Mouse (Mus musculus) liver, embryonic 15.5 days (tissue): ENCODE data around the gene Lamp2. TPM values are rescaled to one million over a fixed set of nuclear protein-coding genes. Genes with fewer than 3 reads are reported as not detected.

Experiments used
- ATAC-seq: fragments of 200-750 bp; cut with Nextera tagmentation; 2 replicates; pipeline ENCODE4 v1.8.0; 2017; ENCODE audit warnings: moderate number of reproducible peaks, mild to moderate bottlenecking, moderate library complexity; ENCODE audit not compliant: insufficient read depth
- H3K27ac ChIP-seq: fragments of 300-500 bp; sonication (generic); replicated peaks from 2 replicates; pipeline ENCODE4 v1.5.1; 2015; ENCODE audit warnings: mild to moderate bottlenecking, inconsistent platforms
- H3K27me3 ChIP-seq: fragments of 300-500 bp; sonication (generic); 2 replicates; pipeline ENCODE4 v1.6.1; 2015; ENCODE audit warnings: mild to moderate bottlenecking, inconsistent platforms
- H3K36me3 ChIP-seq: fragments of 300-500 bp; sonication (generic); replicated peaks from 2 replicates; pipeline ENCODE4 v1.6.1; 2015; ENCODE audit warnings: moderate library complexity, mild to moderate bottlenecking, inconsistent platforms
- H3K4me1 ChIP-seq: fragments of 300-500 bp; sonication (generic); replicated peaks from 2 replicates; pipeline ENCODE4 v1.6.1; 2015; ENCODE audit warnings: inconsistent platforms
- H3K4me2 ChIP-seq: fragments of 300-500 bp; sonication (generic); 2 replicates; pipeline ENCODE4 v1.6.1; 2015; ENCODE audit warnings: moderate library complexity, mild to moderate bottlenecking, inconsistent platforms
- H3K4me3 ChIP-seq: fragments of 300-500 bp; sonication (generic); replicated peaks from 2 replicates; pipeline ENCODE4 v1.5.1; 2015; ENCODE audit warnings: mild to moderate bottlenecking, inconsistent platforms
- H3K9ac ChIP-seq: fragments of 300-500 bp; sonication (generic); 2 replicates; pipeline ENCODE4 v1.6.1; 2015; ENCODE audit warnings: moderate library complexity, mild to moderate bottlenecking, inconsistent platforms
- H3K9me3 ChIP-seq: fragments of 300-500 bp; sonication (generic); replicated peaks from 2 replicates; pipeline ENCODE4 v1.6.1; 2016; ENCODE audit warnings: inconsistent platforms
- WGBS: fragments of 180-500 bp; shearing (Covaris S2); methylation state at CpG from one replicate; pipeline ENCODE4 v1.1.7; 2015; ENCODE audit warnings: mixed read lengths; ENCODE audit not compliant: insufficient replicate concordance; 5-methylcytosine and 5-hydroxymethylcytosine counted together
- polyA plus RNA-seq: library from polyadenylated mRNA; unstranded; fragments of >200 nt; fragmentation: Nextera tagmentation; extraction: Ambion mirVana; gene quantifications from 2 replicates; pipeline ENCODE4 v1.2.1, GENCODE M21; 2015

The Lamp2 gene
- polyA plus RNA-seq, 1 experiment from 2014 or later: 76.8 TPM

- Histone ChIP-seq H3K4me1 (peaks cover 2% of the 10 kb centered on the region; the same call in 1 of the 2 replicates), H3K27me3 (no peaks in the 10 kb centered on the region), H3K9me3 (no peaks in the 10 kb centered on the region), H3K9ac (no peak overlapping the region), H3K27ac (no peak overlapping the region), H3K36me3 (no peaks in the 10 kb centered on the region), H3K4me3 (no peak overlapping the region), H3K4me2 (no peak overlapping the region)
- ATAC-seq: no peak
- WGBS: 66% methylated on average over 8 of the region's 8 CpGs
These were observed 2.8 kb upstream of the Lamp2 start for GRCm38 (mm10) chrX:38459076-38459475.

GRCm38 (mm10) chrX:38456635-38457006 is 367 bp upstream of the Lamp2 start:
- Histone ChIP-seq H3K9ac (no peak overlapping the region), H3K27me3 (no peaks in the 10 kb centered on the region), H3K27ac (no peak overlapping the region), H3K4me1 (peaks cover 2% of the 10 kb centered on the region; the same call in 1 of the 2 replicates), H3K9me3 (no peaks in the 10 kb centered on the region), H3K4me3 (peak overlapping the region; percentile 67), H3K4me2 (peak overlapping the region; percentile 75; the same call in 1 of the 2 replicates), H3K36me3 (peaks cover 3% of the 10 kb centered on the region; the same call in 1 of the 2 replicates)
- WGBS: 14% methylated on average over 3 of the region's 3 CpGs
- ATAC-seq: no peak

DNA sequence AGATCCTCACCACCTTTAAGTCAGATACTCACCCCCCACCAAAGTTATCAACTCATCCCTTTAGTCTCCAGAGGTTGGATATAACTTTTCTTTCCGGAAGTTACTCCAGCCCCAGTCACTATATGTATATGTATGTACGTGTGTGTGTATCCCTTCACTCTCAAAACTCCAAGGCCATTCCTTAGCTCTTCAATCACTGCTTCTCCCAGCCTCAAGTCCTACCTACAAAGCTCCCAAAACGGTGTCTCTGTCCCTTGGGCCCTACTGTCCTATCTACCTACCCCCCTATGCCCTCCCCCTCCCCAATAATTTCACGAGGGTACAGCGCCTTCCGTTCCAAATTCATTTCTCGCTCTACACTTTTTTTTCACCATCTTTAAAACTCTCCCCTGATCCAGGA is 780 bp downstream of the Lamp2 start:
- peaks cover 11% of the 10 kb centered on the region; the same call in 1 of the 2 replicates for H3K36me3 ChIP-seq
- peak overlapping the region; percentile 75 for H3K4me2 ChIP-seq
- 0 out of 2 replicates have a peak, but pooled peaks cover 2% of the 10 kb centered on the region for H3K4me1 ChIP-seq
- ATAC-seq: no peak
- 12% methylated on average over 7 of the region's 7 CpGs for WGBS
- peak overlapping the region; percentile 69; the same call in 1 of the 2 replicates for H3K27ac ChIP-seq
- H3K27me3 ChIP-seq: no peaks in the 10 kb centered on the region
- peak overlapping the region; percentile 69 for H3K9ac ChIP-seq
- peak overlapping the region; percentile 67 for H3K4me3 ChIP-seq
- no peaks in the 10 kb centered on the region for H3K9me3 ChIP-seq

- Histone ChIP-seq H3K27me3 (no peaks in the 10 kb centered on the region), H3K4me1 (0 out of 2 replicates have a peak, but pooled peaks cover 2% of the 10 kb centered on the region), H3K4me2 (peak overlapping the region; percentile 75), H3K9ac (no peak overlapping the region), H3K9me3 (no peaks in the 10 kb centered on the region), H3K4me3 (peak overlapping the region; percentile 67), H3K27ac (no peak overlapping the region), H3K36me3 (peaks cover 14% of the 10 kb centered on the region; the same call in 1 of the 2 replicates)
- 26% methylated on average over 2 of the region's 2 CpGs for WGBS
- ATAC-seq: no peak
These were observed 1.4 kb downstream of the Lamp2 start for GRCm38 (mm10) chrX:38454900-38455299.

- Histone ChIP-seq H3K27ac (no peak overlapping the region), H3K27me3 (no peaks in the 10 kb centered on the region), H3K4me2 (no peak overlapping the region), H3K4me3 (no peak overlapping the region), H3K9me3 (no peaks in the 10 kb centered on the region), H3K36me3 (peaks cover 22% of the 10 kb centered on the region; the same call in 1 of the 2 replicates), H3K4me1 (0 out of 2 replicates have a peak, but pooled peaks cover 2% of the 10 kb centered on the region), H3K9ac (no peak overlapping the region)
- ATAC-seq: no peak
- 74% methylated on average over 5 of the region's 5 CpGs for WGBS
These were observed 2.3 kb downstream of the Lamp2 start for GRCm38 (mm10) chrX:38453924-38454323.

DNA sequence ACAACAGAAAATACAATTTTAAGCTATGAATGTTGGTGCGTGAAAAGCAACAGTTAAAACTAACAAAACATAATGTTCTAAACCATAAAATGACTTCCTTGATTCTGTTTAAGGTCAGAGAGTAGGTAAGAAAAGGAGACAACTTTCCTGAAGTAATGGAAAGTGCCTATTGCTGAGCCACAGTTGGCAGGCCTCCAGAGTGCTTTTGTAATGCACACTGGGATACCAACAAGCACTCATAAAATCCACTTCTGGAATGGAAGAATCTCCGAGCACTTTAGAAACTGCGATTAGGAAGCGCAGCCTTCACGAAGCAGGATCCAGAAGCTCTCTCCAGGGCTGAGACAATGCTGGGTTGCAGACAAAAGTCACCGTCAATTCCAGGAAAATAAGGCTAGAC is 5.8 kb downstream of the Lamp2 start:
- Histone ChIP-seq H3K9ac (no peak overlapping the region), H3K36me3 (peaks cover 22% of the 10 kb centered on the region; the same call in 1 of the 2 replicates), H3K9me3 (no peaks in the 10 kb centered on the region), H3K4me1 (0 out of 2 replicates have a peak, but pooled peaks cover 2% of the 10 kb centered on the region), H3K4me2 (no peak overlapping the region), H3K27ac (no peak overlapping the region), H3K27me3 (no peaks in the 10 kb centered on the region), H3K4me3 (no peak overlapping the region)
- 71% methylated on average over 6 of the region's 6 CpGs for WGBS
- ATAC-seq: no peak

- Histone ChIP-seq H3K4me3 (no peak overlapping the region), H3K9me3 (no peaks in the 10 kb centered on the region), H3K4me1 (no peaks in the 10 kb centered on the region), H3K36me3 (peaks cover 10% of the 10 kb centered on the region; the same call in 1 of the 2 replicates), H3K4me2 (no peak overlapping the region), H3K9ac (no peak overlapping the region), H3K27ac (no peak overlapping the region), H3K27me3 (no peaks in the 10 kb centered on the region)
- 50% methylated on average over 1 of the region's 1 CpGs for WGBS
- no peak for ATAC-seq
These were observed 10.5 kb downstream of the Lamp2 start for GRCm38 (mm10) chrX:38445705-38446104.

DNA sequence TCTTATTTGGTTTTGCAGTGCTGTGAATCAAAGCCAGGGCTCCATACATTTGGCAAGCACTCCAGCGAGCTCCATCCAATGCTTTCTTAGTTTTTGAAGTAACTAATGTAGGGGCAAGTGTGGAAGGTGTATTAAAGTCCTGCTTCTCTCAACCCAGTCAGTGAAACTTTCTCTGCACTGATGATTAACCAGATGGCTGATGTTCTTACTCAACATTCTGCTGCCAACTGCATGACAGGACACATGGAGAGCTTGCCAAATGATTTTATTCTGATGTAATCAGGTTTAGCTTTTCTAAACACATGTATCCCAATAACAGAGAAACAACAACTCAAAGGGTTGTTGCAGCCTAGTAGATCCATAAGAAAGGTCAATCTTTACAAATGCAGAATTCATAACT is 13.8 kb downstream of the Lamp2 start:
- no peak overlapping the region for H3K27ac ChIP-seq
- WGBS: 61% methylated on average over 1 of the region's 1 CpGs
- no peaks in the 10 kb centered on the region for H3K9me3 ChIP-seq
- H3K27me3 ChIP-seq: no peaks in the 10 kb centered on the region
- no peaks in the 10 kb centered on the region for H3K36me3 ChIP-seq
- no peak overlapping the region for H3K4me3 ChIP-seq
- no peak overlapping the region for H3K4me2 ChIP-seq
- H3K9ac ChIP-seq: no peak overlapping the region
- no peak for ATAC-seq
- H3K4me1 ChIP-seq: no peaks in the 10 kb centered on the region

GRCm38 (mm10) chrX:38439629-38440028 is 16.6 kb downstream of the Lamp2 start:
- Histone ChIP-seq H3K36me3 (0 out of 2 replicates have a peak, but pooled peaks cover 3% of the 10 kb centered on the region), H3K4me3 (no peak overlapping the region), H3K27ac (no peak overlapping the region), H3K9ac (no peak overlapping the region), H3K27me3 (no peaks in the 10 kb centered on the region), H3K4me1 (no peaks in the 10 kb centered on the region), H3K4me2 (no peak overlapping the region), H3K9me3 (no peaks in the 10 kb centered on the region)
- ATAC-seq: no peak
- 20% methylated on average over 2 of the region's 2 CpGs for WGBS

DNA sequence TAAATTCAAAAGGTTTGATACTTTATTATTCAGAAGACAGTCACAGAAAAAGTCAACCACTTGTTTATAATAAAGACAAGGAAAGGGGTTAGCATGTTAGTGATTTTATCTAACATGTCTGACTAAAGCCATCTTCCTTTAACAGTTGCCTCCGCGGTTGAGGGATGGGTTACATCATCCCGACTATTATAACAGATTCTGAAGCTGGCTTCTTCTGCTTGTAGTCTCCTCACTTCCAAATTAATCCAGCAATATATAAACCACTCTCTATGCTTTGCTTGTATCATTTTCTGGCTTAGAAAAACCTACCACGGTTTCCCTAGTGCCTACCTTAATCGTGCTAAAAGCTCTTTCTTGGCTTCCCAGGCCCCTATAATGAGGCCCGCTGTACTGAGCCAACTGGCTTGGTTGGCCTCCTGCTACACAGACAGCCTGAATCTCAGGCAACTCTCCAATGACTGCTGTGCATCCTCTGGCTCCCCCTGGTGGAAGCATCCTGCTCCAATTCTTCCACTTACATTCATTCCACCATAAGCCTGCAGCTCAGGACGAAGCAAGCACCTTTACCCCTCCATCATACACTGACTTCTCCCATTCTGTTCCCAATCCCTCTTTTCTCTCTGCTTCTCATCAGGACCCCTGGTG is 18.0 kb downstream of the Lamp2 start:
- Histone ChIP-seq H3K9me3 (no peaks in the 10 kb centered on the region), H3K4me1 (no peaks in the 10 kb centered on the region), H3K4me2 (no peak overlapping the region), H3K27ac (no peak overlapping the region), H3K36me3 (0 out of 2 replicates have a peak, but pooled peaks cover 3% of the 10 kb centered on the region), H3K4me3 (no peak overlapping the region), H3K9ac (no peak overlapping the region), H3K27me3 (no peaks in the 10 kb centered on the region)
- WGBS: 39% methylated on average over 7 of the region's 7 CpGs
- no peak for ATAC-seq

DNA sequence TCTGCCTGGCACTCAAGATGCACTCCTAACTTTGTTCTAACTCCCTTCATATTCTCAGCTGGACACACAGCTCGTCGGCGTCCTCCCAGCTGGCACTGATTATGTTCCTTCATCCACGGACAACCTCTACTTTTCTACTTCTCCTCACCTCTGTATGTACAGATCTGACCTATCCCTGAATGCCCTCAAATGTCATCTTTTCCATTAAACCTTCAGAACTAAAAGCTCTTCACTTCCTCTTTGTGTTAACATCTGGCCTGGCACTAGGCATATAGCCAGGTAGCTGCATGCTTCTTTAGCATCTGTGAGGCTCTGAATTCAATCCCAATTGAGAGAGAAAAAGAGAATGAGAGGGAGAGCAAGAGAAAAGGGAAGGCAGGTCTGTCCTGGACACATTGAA is 26.8 kb downstream of the Lamp2 start:
- no peak for ATAC-seq
- H3K36me3 ChIP-seq: peaks cover 5% of the 10 kb centered on the region; the same call in 1 of the 2 replicates
- no peak overlapping the region for H3K4me3 ChIP-seq
- H3K27me3 ChIP-seq: no peaks in the 10 kb centered on the region
- H3K27ac ChIP-seq: no peak overlapping the region
- 80% methylated on average over 4 of the region's 4 CpGs for WGBS
- H3K9ac ChIP-seq: no peak overlapping the region
- no peak overlapping the region for H3K4me2 ChIP-seq
- no peaks in the 10 kb centered on the region for H3K4me1 ChIP-seq
- H3K9me3 ChIP-seq: no peaks in the 10 kb centered on the region
